Mouse (Mus musculus): Measurements from ENCODE around the gene Muc15. TPM values are rescaled to one million over a fixed set of nuclear protein-coding genes. Genes with fewer than 3 reads are reported as not detected.

Muc15 gene
- polyA plus RNA-seq (2012), result not detected in 2 replicates

DNA sequence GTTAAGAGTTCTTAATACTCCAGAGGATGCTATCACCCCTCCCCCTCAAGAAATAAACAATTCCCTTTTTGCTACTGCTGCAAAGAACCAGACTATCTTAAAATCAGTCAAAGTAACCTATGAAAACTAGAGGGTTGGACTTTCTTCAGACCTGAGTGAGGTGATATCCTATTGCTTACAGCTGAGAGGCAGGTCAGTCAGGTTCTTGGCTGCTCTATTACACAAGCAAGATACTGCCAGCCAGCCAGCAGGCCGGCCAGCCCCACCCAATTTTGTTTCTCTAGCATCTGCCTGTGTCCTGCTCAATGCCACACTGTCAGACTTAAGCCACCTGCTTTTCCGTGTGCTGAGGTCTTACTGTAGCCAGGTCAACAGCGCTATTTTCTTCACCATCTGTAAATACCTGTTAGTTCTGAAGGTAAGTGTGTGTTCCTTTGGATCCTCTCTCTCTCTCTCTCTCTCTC lies at the start of gene Muc15:
Muc15 (plus strand) TSS at position 51 of the 464 bp plus-strand sequence.
- no peak for TF ChIP-seq GATA1 (IDR thresholded peaks at IDR 0.05; ENCODE audit: low read length)

DNA sequence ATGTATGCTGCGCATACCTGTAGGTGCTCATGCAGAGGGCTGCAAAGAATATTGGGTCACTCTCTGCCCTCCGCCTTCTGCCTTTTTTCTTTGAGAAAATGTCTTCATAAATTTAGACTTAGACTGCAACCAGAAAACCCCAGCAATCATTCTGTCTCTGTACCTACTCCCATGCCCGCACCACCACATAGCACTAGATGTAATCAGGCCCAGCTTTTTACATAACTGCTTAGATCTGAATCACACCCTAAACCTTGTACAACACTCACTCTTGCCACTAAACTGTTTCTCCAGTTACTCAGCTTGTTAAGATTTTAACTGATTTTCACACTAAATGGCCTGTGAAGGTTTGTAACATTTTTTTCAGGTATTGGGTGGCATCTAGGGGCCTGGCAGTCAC lies 11.7 kb upstream of the Muc15 start:
- no peak for TF ChIP-seq GATA1 (IDR thresholded peaks at IDR 0.05; ENCODE audit: low read length)

DNA sequence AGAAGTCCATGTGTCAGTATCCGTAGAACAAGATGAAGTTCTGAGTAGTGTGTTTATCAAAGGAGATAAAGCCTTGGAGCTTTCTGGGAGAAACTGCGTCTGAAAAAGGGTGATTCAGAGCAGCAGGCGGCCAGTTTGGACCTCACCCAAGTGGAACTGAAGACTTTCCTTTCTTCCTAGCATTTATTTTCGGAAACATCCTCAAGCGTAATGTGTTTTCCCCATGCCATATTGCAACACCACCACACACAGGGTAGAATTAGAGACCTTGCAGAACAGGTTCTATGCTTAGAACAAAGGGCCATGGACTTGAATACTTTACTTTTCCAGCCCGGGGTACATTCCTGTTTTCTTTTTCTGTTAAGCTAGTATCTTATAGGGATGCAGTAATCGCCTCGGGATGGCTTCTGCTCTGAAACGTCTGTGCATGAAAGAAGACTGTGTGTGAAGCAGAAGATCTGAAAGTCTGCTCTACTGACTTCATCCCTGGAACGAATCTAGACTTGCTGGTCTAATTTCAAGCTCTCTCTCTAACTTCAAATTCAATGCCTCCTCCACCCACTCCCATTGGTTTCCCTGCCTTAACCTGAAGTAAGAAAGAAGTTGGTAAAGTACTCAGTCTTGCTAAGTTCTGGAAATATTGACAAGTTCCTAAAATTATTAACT lies 11.0 kb upstream of the Muc15 start:
- TF ChIP-seq GATA1 (IDR thresholded peaks at IDR 0.05; ENCODE audit: low read length), result no peak

DNA sequence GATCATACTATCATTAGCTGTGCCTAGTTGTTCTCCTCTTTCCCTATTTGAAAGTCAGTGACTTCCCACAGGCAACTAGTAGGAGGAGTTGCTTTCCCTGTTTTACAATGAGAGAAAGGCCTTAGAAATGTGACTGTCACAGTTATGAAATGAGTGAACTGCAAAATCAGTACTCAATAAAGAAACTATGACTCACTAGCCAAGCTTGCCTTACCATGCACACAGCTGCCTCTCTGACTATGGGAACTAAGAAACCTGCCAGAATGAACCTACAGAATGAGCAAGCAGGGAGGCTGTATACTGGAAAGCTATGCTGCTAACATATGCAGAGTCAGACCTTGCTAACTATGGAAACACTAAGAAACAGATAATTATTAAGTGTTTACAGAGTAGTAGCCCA lies 2.1 kb upstream of the Muc15 start:
- TF ChIP-seq GATA1 (IDR thresholded peaks at IDR 0.05; ENCODE audit: low read length), result no peak

DNA sequence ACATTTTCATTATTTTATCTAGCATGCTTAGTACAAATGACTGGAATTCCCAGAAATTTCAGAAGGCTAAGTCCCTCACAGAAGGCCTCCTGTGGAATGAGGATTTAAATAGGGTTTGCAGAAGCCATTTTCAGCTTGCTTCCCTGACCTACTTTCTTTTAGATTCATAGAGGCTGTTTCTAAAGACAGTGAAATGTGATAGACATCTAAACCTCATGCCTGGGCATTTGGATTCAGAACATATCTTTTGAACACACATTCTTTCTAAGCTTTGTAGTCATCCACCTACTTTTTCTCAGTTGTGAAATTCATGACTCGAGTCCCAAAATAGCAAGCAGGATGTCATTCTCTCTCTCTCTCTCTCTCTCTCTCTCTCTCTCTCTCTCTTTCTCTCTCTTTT lies 1.1 kb downstream of the Muc15 start:
- TF ChIP-seq GATA1 (IDR thresholded peaks at IDR 0.05; ENCODE audit: low read length), result no peak

DNA sequence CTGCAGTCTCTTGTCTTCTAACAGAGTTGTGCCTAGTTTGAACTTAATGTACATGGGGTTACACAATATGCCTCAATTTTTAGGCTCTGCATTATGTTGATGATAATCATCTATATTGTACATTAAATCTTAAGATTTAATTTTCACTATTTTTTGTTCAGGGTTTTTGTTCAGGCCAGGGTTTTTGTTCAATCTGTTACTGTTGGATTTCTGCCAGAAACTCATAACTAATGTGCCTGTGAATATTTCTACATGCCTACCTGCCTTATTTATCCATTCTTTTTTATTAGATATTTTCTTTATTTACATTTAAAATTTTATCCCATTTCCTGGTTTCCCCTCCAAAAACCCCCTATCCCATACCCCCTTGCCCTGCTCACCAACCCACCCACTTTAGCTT lies 5.0 kb downstream of the Muc15 start:
- TF ChIP-seq GATA1 (IDR thresholded peaks at IDR 0.05; ENCODE audit: low read length), result no peak

DNA sequence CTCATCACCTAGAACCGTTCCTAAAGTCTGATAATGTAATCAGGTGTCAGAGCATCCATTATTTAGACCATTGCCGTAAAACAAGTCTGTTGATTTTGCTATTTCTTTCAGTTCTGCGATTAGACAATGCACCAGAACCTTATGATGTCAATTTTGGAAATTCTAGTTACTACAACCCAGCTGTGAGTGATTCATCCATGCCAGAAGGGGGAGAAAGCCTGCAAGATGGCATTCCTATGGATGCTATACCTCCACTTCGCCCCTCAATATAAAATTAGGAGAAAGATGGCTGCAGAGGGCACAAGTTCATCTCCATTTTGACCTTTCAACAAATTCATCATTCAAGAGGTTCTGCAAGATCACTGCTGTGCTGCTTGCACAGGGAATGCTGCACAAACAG lies 16.1 kb downstream of the Muc15 start:
- TF ChIP-seq GATA1 (IDR thresholded peaks at IDR 0.05; ENCODE audit: low read length), result no peak

DNA sequence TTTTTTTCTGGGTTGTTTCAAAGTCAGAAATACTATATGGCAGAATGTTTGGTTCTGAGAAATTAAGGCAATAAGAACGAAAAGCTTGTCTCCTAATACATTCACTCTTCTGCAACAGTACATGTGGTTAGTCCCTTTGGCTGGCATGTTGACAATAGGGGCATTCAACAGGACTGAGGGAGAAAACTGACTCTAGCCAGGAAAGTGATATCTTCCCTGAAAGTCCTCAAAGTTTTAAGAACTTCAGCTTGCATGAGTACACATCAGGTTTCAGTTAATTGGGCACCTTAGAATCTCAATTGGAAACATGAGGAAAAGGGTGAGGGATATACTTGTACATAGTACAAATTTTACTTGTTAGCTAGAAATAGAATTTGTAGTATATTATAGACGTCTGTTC lies 16.8 kb downstream of the Muc15 start:
- no peak for TF ChIP-seq GATA1 (IDR thresholded peaks at IDR 0.05; ENCODE audit: low read length)

DNA sequence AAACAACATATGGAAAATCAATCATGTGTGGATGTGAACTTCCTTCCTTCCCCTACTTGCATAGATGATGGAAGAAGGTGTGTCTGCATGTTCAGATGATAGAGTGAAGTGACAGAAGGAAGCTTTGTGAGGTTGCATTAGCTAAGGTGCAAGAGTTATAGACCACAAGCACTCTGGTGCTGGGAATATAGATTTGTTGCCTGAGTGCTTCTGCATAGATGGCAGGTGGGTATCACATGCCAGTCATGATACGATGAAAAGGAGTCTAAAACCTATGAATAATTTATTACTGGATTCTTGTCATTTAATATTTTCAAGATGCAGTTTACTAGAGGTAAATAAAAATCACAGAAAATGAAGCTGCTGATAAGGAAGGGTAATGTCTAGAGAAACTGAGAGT lies 18.6 kb downstream of the Muc15 start:
- TF ChIP-seq GATA1 (IDR thresholded peaks at IDR 0.05; ENCODE audit: low read length), result no peak

DNA sequence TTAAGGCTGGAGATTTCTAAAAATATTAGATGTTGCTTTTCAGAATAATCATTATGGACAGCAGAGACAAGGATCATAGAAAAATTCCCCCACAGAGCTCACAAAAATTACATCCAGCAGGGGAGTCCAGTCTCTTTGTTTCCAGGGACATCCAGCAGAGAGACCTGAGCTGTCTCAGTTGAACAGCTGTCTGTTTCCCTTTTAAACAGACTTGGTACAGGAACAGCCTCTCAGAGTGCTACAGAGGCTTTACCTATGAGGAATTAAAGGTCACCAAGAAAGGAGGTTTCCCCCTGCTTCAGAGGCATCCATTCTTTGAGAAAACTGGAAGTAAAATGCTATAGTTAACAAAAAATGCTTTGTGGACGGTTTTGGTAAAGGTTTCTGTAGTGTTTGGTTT lies 19.4 kb downstream of the Muc15 start:
- no peak for TF ChIP-seq GATA1 (IDR thresholded peaks at IDR 0.05; ENCODE audit: low read length)

DNA sequence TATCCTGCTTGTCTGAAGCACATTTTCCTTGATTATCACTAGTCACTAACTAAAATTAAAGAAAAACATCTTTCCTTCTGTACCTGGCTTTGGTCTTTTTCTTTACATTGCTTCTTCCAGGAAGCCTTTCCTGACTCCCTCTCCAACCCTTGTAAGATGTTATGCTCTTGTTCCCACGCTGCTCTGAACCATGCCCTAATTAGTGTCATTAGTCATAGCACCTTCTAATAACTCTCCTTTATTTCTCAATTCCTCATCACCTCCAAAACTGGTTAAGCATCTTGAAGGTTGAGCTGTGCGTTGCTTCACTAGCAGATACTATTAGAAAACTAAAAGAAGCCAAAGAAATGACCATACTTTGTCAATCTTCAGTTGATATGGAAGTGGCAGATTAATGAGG lies 36.4 kb downstream of the Muc15 start:
- no peak for TF ChIP-seq GATA1 (IDR thresholded peaks at IDR 0.05; ENCODE audit: low read length)

DNA sequence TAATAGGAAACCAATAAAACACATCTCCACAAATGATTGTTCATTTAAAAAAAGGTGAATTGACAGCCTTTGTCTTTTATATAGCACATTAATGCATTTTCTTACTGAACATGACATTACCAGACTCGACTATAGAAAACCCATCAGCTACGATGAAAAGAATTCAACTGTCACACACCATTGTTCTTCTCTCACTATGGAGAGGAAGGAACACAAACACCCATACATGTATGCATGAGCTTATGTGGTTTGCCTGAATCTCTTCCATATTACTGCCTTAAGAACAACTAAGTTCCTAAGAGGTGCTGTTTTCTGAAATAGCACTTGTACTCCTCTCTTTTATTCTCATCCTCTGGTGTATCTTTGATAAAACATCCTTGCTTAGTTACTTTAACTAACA lies 38.3 kb downstream of the Muc15 start:
- TF ChIP-seq GATA1 (IDR thresholded peaks at IDR 0.05; ENCODE audit: low read length), result no peak

DNA sequence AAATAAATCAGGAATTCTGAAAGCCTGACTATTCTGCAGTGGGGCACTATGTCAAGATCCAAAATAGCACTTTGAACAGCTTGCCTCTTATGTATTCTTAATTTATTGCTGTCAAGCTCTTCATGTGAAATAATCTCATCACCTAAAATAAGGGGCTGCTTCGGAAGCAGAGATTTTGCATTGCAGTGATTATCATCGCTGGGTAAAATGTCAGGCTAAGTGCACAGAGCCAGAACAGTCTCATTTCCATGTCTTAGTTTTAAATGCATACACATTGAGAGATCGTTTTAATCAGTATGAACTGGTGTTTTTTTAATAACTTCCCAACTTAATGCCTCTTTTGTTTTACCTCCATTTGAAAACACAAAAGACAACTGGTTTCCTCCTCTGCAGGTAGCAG lies 66.3 kb downstream of the Muc15 start:
- TF ChIP-seq GATA1 (IDR thresholded peaks at IDR 0.05; ENCODE audit: low read length), result no peak

Other genes with a start within 250 kb of the Muc15 start
- gene Slc5a12, start 124.0 kb upstream of the Muc15 start, polyA plus RNA-seq (2012), result not detected in 2 replicates
- gene Ano3, start 229.6 kb downstream of the Muc15 start, polyA plus RNA-seq (2012), result 0.03 TPM in 1 of 2 replicates, not detected in the other